Mouse (Mus musculus): Measurements from ENCODE around the gene Cep112. TPM values are rescaled to one million over a fixed set of nuclear protein-coding genes. Genes with fewer than 3 reads are reported as not detected.

Cep112 gene
- total and polyA plus RNA-seq, 2 experiments from 2014 or later: 10.7 to 11.2 TPM

DNA sequence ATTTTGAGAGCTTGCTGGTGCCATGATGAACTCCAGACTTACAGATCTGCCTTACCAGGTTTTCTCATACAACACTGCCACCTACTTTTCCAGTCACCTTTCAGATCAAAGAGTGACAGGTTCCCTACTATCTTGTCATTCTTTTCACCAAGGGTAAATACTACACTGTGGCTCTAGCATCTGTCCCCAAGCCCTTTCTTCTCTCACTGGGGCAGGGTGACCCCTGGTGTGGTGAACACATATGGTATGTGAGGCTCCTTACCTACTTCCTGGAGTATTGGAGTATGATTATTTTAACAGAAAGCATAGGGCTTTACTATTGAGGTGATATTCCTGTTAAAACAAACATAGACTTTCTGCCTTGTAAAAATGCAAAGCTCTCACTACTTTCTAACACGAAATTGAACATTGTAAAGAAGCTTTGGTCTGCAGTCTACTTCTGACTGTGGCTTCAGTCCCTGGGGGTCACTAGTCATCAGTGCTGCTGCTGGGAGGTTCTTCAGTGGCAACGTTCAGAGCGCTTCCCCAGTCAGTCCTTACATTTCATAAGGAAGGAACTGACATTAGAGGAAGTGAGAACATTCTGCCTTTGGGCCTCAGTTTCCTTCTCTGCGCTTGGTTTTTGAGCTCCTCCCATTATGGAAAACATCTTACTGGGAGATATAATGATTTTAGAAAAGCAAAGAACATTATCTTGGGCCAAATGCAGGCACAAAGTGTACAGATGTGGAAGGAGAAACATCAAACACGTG, 168.4 kb downstream of the Cep112 start:
- H3K4me1 ChIP-seq (ENCODE audit: insufficient read depth, low read length): no peaks in the 10 kb centered on the region
- no peaks in the 10 kb centered on the region for H3K27me3 ChIP-seq (ENCODE audit: insufficient read depth, low read length)
- 62% methylated on average over 5 of the region's 5 CpGs for WGBS
- no peaks in the 10 kb centered on the region for H3K9me3 ChIP-seq (ENCODE audit: low read length)
- H3K9ac ChIP-seq (replicated peaks; ENCODE audit: low read length): no peak overlapping the region
- H3K27ac ChIP-seq: no peak overlapping the region
- no peaks in the 10 kb centered on the region for H3K36me3 ChIP-seq (ENCODE audit: insufficient read depth, low read length)
- ATAC-seq: no peak
- H3K4me2 ChIP-seq (ENCODE audit: low read depth, low read length): no peak overlapping the region
- no peak for TF ChIP-seq CTCF (IDR thresholded peaks at IDR 0.05; ENCODE audit: low read depth)
- no peak overlapping the region for H3K4me3 ChIP-seq (ENCODE audit: low read length)
- DNase-seq (ENCODE audit: low spot score): no peak

DNA sequence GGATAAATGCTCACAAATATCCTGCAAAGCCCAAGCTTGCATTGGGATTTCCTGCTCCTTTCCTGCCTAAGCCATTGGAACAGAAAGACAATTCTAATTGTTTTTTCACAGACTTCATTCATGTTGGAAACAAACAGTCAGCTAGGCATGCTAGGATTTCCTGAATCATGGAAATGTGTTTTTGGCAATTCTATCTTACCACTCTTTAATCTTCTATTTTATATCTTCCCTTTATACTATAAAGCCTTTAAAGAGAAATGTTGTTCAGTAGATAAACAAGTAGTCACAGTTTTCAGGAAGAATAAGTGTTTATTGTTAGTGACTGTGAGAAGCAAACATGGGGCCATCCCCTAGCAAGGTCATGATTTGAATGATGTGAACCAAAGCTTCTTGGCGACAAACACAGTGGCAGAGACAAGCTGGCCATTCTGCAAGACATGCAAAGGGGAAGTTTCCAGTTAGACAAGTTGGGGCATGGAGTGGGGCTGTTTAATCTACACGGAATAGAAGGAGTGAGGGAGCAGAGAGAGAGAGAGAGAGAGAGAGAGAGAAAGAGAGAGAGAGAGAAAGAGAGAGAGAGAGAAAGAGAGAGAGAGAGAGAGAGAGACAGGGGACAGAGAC, 169.1 kb downstream of the Cep112 start:
- Histone ChIP-seq H3K4me3 (ENCODE audit: low read length) (no peak overlapping the region), H3K4me2 (ENCODE audit: low read depth, low read length) (no peak overlapping the region), H3K9ac (replicated peaks; ENCODE audit: low read length) (no peak overlapping the region), H3K4me1 (ENCODE audit: insufficient read depth, low read length) (no peaks in the 10 kb centered on the region), H3K27me3 (ENCODE audit: insufficient read depth, low read length) (no peaks in the 10 kb centered on the region), H3K36me3 (ENCODE audit: insufficient read depth, low read length) (no peaks in the 10 kb centered on the region), H3K27ac (no peak overlapping the region), H3K9me3 (ENCODE audit: low read length) (no peaks in the 10 kb centered on the region)
- DNase-seq (ENCODE audit: low spot score) (no peak), ATAC-seq (no peak)
- TF ChIP-seq CTCF (IDR thresholded peaks at IDR 0.05; ENCODE audit: low read depth): no peak
- WGBS: 49% methylated on average over 2 of the region's 2 CpGs

GRCm38 (mm10) chr11:108605301-108605700, 180.3 kb downstream of the Cep112 start:
- DNase-seq (ENCODE audit: low spot score): peak; percentile 60
- H3K4me3 ChIP-seq (ENCODE audit: low read length): 0 out of 2 replicates have a peak overlapping the region, but pooled peaks have one; percentile 10
- WGBS: 21% methylated on average over 3 of the region's 3 CpGs

DNA sequence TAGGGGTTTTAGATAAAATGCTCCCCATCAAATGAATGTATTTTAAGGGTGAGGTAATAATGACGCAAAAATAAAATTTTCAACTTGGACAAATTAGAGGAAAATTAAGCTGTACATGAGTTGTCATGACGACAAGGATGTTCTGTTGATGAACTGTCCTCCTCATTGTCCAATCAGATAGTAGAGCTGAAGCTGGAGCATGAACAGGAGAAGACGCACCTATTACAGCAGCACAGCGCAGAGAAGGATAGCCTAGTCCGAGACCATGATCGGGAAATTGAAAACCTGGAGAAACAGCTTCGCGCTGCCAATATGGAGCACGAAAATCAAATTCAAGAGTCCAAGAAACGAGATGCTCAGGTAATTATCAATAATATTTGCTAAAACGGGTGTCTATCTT, 181.0 kb downstream of the Cep112 start:
- no peaks in the 10 kb centered on the region for H3K36me3 ChIP-seq (ENCODE audit: insufficient read depth, low read length)
- H3K27me3 ChIP-seq (ENCODE audit: insufficient read depth, low read length): no peaks in the 10 kb centered on the region
- DNase-seq (ENCODE audit: low spot score) (peak; percentile 62), ATAC-seq (peak; percentile 80; the same call in 1 of the 2 replicates)
- H3K9me3 ChIP-seq (ENCODE audit: low read length): no peaks in the 10 kb centered on the region
- WGBS: 71% methylated on average over 11 of the region's 11 CpGs
- H3K9ac ChIP-seq (replicated peaks; ENCODE audit: low read length): no peak overlapping the region; the same call in 1 of the 2 replicates
- peak overlapping the region; percentile 33 for H3K4me2 ChIP-seq (ENCODE audit: low read depth, low read length)
- TF ChIP-seq CTCF (IDR thresholded peaks at IDR 0.05; ENCODE audit: low read depth): no peak
- peak overlapping the region; percentile 6; the same call in 1 of the 2 replicates for H3K4me3 ChIP-seq (ENCODE audit: low read length)
- H3K4me1 ChIP-seq (ENCODE audit: insufficient read depth, low read length): peaks cover 7% of the 10 kb centered on the region; the same call in 1 of the 2 replicates
- peak overlapping the region; percentile 87; the same call in 1 of the 2 replicates for H3K27ac ChIP-seq

More at GRCm38 (mm10) chr11:108605301-108605700, 180.3 kb downstream of the Cep112 start:
- no peaks in the 10 kb centered on the region for H3K36me3 ChIP-seq (ENCODE audit: insufficient read depth, low read length)
- no peaks in the 10 kb centered on the region for H3K27me3 ChIP-seq (ENCODE audit: insufficient read depth, low read length)
- H3K4me2 ChIP-seq (ENCODE audit: low read depth, low read length): peak overlapping the region; percentile 33
- H3K9ac ChIP-seq (replicated peaks; ENCODE audit: low read length): peak overlapping the region; percentile 33; the same call in 1 of the 2 replicates
- no peaks in the 10 kb centered on the region for H3K9me3 ChIP-seq (ENCODE audit: low read length)
- H3K4me1 ChIP-seq (ENCODE audit: insufficient read depth, low read length): peaks cover 7% of the 10 kb centered on the region; the same call in 1 of the 2 replicates
- H3K27ac ChIP-seq: peak overlapping the region; percentile 87
- peak; percentile 90 for ATAC-seq
- TF ChIP-seq CTCF (IDR thresholded peaks at IDR 0.05; ENCODE audit: low read depth): no peak

DNA sequence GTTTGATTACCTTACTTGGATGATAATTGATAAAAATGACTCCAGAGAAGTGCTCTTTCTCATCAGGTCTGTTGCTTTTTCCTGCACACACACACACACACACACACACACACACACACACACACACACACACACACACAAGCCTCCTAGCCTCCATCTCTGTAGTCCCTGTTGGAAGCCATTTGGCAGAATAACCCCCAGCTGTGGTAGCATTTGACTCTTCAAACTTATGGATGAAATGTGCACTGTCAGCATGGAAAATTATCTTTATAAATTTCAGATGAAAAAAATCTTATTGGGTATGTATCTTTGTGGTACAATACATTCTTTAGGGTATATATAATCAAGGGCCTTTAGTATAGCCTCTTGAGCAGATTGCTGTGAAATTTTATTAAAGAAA, 181.8 kb downstream of the Cep112 start:
- H3K4me1 ChIP-seq (ENCODE audit: insufficient read depth, low read length): peaks cover 7% of the 10 kb centered on the region; the same call in 1 of the 2 replicates
- no peak overlapping the region for H3K9ac ChIP-seq (replicated peaks; ENCODE audit: low read length)
- ATAC-seq: no peak
- peak; percentile 22 for DNase-seq (ENCODE audit: low spot score)
- no peak overlapping the region for H3K27ac ChIP-seq
- H3K4me2 ChIP-seq (ENCODE audit: low read depth, low read length): peak overlapping the region; percentile 33
- TF ChIP-seq CTCF (IDR thresholded peaks at IDR 0.05; ENCODE audit: low read depth): no peak
- no peaks in the 10 kb centered on the region for H3K36me3 ChIP-seq (ENCODE audit: insufficient read depth, low read length)
- no peaks in the 10 kb centered on the region for H3K27me3 ChIP-seq (ENCODE audit: insufficient read depth, low read length)
- H3K9me3 ChIP-seq (ENCODE audit: low read length): no peaks in the 10 kb centered on the region
- 0 out of 2 replicates have a peak overlapping the region, but pooled peaks have one; percentile 7 for H3K4me3 ChIP-seq (ENCODE audit: low read length)

GRCm38 (mm10) chr11:108620628-108621433, 195.8 kb downstream of the Cep112 start:
- WGBS: 73% methylated on average over 7 of the region's 7 CpGs
- no peak for TF ChIP-seq CTCF (IDR thresholded peaks at IDR 0.05; ENCODE audit: low read depth)
- Histone ChIP-seq H3K4me1 (ENCODE audit: insufficient read depth, low read length) (no peaks in the 10 kb centered on the region), H3K9me3 (ENCODE audit: low read length) (no peaks in the 10 kb centered on the region), H3K9ac (replicated peaks; ENCODE audit: low read length) (no peak overlapping the region), H3K27ac (no peak overlapping the region), H3K4me2 (ENCODE audit: low read depth, low read length) (no peak overlapping the region), H3K36me3 (ENCODE audit: insufficient read depth, low read length) (no peaks in the 10 kb centered on the region), H3K27me3 (ENCODE audit: insufficient read depth, low read length) (no peaks in the 10 kb centered on the region), H3K4me3 (ENCODE audit: low read length) (no peak overlapping the region)
- no peak for DNase-seq (ENCODE audit: low spot score)
- no peak for ATAC-seq

Measured in hindbrain, postnatal 0 days (tissue).